Mouse (Mus musculus): Measurements from ENCODE around the gene Smc1b. TPM values are rescaled to one million over a fixed set of nuclear protein-coding genes. Genes with fewer than 3 reads are reported as not detected.

The Smc1b gene
- polyA plus RNA-seq, 1 experiment = 0.01 TPM

GRCm38 (mm10) chr15:85174060-85174459 is 42.3 kb upstream of the Smc1b start:
- Histone ChIP-seq H3K79me2 (ENCODE audit: control insufficient read depth, insufficient read depth) (no peaks in the 10 kb centered on the region), H3K27me3 (ENCODE audit: control insufficient read depth, insufficient read depth, insufficient read length) (peaks cover 24% of the 10 kb centered on the region), H3ac (ENCODE audit: control insufficient read depth, insufficient read length, low read depth) (no peak overlapping the region), H3K79me3 (ENCODE audit: low read depth) (no peaks in the 10 kb centered on the region), H3K4me3 (ENCODE audit: insufficient read depth, poor library complexity, severe bottlenecking) (no peak overlapping the region), H3K36me3 (ENCODE audit: control insufficient read depth, insufficient read depth) (no peaks in the 10 kb centered on the region)
- TF ChIP-seq MYOD1 (IDR thresholded peaks at IDR 0.05; ENCODE audit: control insufficient read depth, insufficient read length, low read depth) = peak; percentile 78
- TF ChIP-seq USF1 (IDR thresholded peaks at IDR 0.05; ENCODE audit: low read depth) = no peak

- H3K79me3 ChIP-seq (ENCODE audit: low read depth) = no peaks in the 10 kb centered on the region
- TF ChIP-seq MYOG (IDR thresholded peaks at IDR 0.05; ENCODE audit: control insufficient read depth, extremely low read depth, insufficient read length) (no peak), CEBPB (IDR thresholded peaks at IDR 0.05; ENCODE audit: low read depth) (no peak), CTCF (IDR thresholded peaks at IDR 0.05; ENCODE audit: control insufficient read depth, insufficient read depth, insufficient read length) (no peak), USF1 (IDR thresholded peaks at IDR 0.05; ENCODE audit: low read depth) (no peak), MAX (IDR thresholded peaks at IDR 0.05) (no peak), MYOD1 (IDR thresholded peaks at IDR 0.05; ENCODE audit: control insufficient read depth, insufficient read length, low read depth) (no peak), FOSL1 (IDR thresholded peaks at IDR 0.05; ENCODE audit: insufficient read depth, low read length, poor library complexity, severe bottlenecking) (no peak)
- H3K36me3 ChIP-seq (ENCODE audit: control insufficient read depth, insufficient read depth) = no peaks in the 10 kb centered on the region
- peaks cover 24% of the 10 kb centered on the region for H3K27me3 ChIP-seq (ENCODE audit: control insufficient read depth, insufficient read depth, insufficient read length)
- no peaks in the 10 kb centered on the region for H3K79me2 ChIP-seq (ENCODE audit: control insufficient read depth, insufficient read depth)
- no peak overlapping the region for H3ac ChIP-seq (ENCODE audit: control insufficient read depth, insufficient read length, low read depth)
- no peak overlapping the region for H3K4me3 ChIP-seq (ENCODE audit: insufficient read depth, poor library complexity, severe bottlenecking)
These were observed 41.7 kb upstream of the Smc1b start for GRCm38 (mm10) chr15:85173425-85173824.

- H3K36me3 ChIP-seq (ENCODE audit: control insufficient read depth, insufficient read depth) = no peaks in the 10 kb centered on the region
- H3K27me3 ChIP-seq (ENCODE audit: control insufficient read depth, insufficient read depth, insufficient read length) = peaks cover 32% of the 10 kb centered on the region
- H3ac ChIP-seq (ENCODE audit: control insufficient read depth, insufficient read length, low read depth) = no peak overlapping the region
- TF ChIP-seq FOSL1 (IDR thresholded peaks at IDR 0.05; ENCODE audit: insufficient read depth, low read length, poor library complexity, severe bottlenecking) = no peak
- TF ChIP-seq MYOG (IDR thresholded peaks at IDR 0.05; ENCODE audit: control insufficient read depth, extremely low read depth, insufficient read length) = no peak
- TF ChIP-seq USF1 (IDR thresholded peaks at IDR 0.05; ENCODE audit: low read depth) = no peak
- no peak for TF ChIP-seq MYOD1 (IDR thresholded peaks at IDR 0.05; ENCODE audit: control insufficient read depth, insufficient read length, low read depth)
- TF ChIP-seq CEBPB (IDR thresholded peaks at IDR 0.05; ENCODE audit: low read depth) = no peak
- TF ChIP-seq MAX (IDR thresholded peaks at IDR 0.05) = no peak
- no peak for TF ChIP-seq CTCF (IDR thresholded peaks at IDR 0.05; ENCODE audit: control insufficient read depth, insufficient read depth, insufficient read length)
- no peak overlapping the region for H3K4me3 ChIP-seq (ENCODE audit: insufficient read depth, poor library complexity, severe bottlenecking)
- no peaks in the 10 kb centered on the region for H3K79me2 ChIP-seq (ENCODE audit: control insufficient read depth, insufficient read depth)
- H3K79me3 ChIP-seq (ENCODE audit: low read depth) = no peaks in the 10 kb centered on the region
These were observed 40.3 kb upstream of the Smc1b start for GRCm38 (mm10) chr15:85172054-85172453.

GRCm38 (mm10) chr15:85167086-85167679 is 35.4 kb upstream of the Smc1b start:
- Histone ChIP-seq H3K36me3 (ENCODE audit: control insufficient read depth, insufficient read depth) (no peaks in the 10 kb centered on the region), H3K79me2 (ENCODE audit: control insufficient read depth, insufficient read depth) (no peaks in the 10 kb centered on the region), H3ac (ENCODE audit: control insufficient read depth, insufficient read length, low read depth) (no peak overlapping the region), H3K27me3 (ENCODE audit: control insufficient read depth, insufficient read depth, insufficient read length) (peaks cover 70% of the 10 kb centered on the region), H3K4me3 (ENCODE audit: insufficient read depth, poor library complexity, severe bottlenecking) (no peak overlapping the region), H3K79me3 (ENCODE audit: low read depth) (no peaks in the 10 kb centered on the region)
- no peak for TF ChIP-seq MYOD1 (IDR thresholded peaks at IDR 0.05; ENCODE audit: control insufficient read depth, insufficient read length, low read depth)
- TF ChIP-seq CTCF (IDR thresholded peaks at IDR 0.05; ENCODE audit: control insufficient read depth, insufficient read depth, insufficient read length) = no peak

GRCm38 (mm10) chr15:85166433-85166933 is 34.7 kb upstream of the Smc1b start:
- Histone ChIP-seq H3ac (ENCODE audit: control insufficient read depth, insufficient read length, low read depth) (no peak overlapping the region), H3K27me3 (ENCODE audit: control insufficient read depth, insufficient read depth, insufficient read length) (peaks cover 74% of the 10 kb centered on the region), H3K79me2 (ENCODE audit: control insufficient read depth, insufficient read depth) (no peaks in the 10 kb centered on the region), H3K79me3 (ENCODE audit: low read depth) (no peaks in the 10 kb centered on the region), H3K4me3 (ENCODE audit: insufficient read depth, poor library complexity, severe bottlenecking) (no peak overlapping the region), H3K36me3 (ENCODE audit: control insufficient read depth, insufficient read depth) (no peaks in the 10 kb centered on the region)
- TF ChIP-seq USF1 (IDR thresholded peaks at IDR 0.05; ENCODE audit: low read depth) (no peak), FOSL1 (IDR thresholded peaks at IDR 0.05; ENCODE audit: insufficient read depth, low read length, poor library complexity, severe bottlenecking) (no peak), MYOG (IDR thresholded peaks at IDR 0.05; ENCODE audit: control insufficient read depth, extremely low read depth, insufficient read length) (no peak), CEBPB (IDR thresholded peaks at IDR 0.05; ENCODE audit: low read depth) (no peak), CTCF (IDR thresholded peaks at IDR 0.05; ENCODE audit: control insufficient read depth, insufficient read depth, insufficient read length) (no peak), MAX (IDR thresholded peaks at IDR 0.05) (no peak), MYOD1 (IDR thresholded peaks at IDR 0.05; ENCODE audit: control insufficient read depth, insufficient read length, low read depth) (no peak)

Measured in C2C12 (cell line).